Mouse (Mus musculus): ENCODE data around the gene Hhatl. TPM values are rescaled to one million over a fixed set of nuclear protein-coding genes. Genes with fewer than 3 reads are reported as not detected.

Gene Hhatl
- polyA plus RNA-seq, 1 experiment from 2014 or later = 0.15 TPM

DNA sequence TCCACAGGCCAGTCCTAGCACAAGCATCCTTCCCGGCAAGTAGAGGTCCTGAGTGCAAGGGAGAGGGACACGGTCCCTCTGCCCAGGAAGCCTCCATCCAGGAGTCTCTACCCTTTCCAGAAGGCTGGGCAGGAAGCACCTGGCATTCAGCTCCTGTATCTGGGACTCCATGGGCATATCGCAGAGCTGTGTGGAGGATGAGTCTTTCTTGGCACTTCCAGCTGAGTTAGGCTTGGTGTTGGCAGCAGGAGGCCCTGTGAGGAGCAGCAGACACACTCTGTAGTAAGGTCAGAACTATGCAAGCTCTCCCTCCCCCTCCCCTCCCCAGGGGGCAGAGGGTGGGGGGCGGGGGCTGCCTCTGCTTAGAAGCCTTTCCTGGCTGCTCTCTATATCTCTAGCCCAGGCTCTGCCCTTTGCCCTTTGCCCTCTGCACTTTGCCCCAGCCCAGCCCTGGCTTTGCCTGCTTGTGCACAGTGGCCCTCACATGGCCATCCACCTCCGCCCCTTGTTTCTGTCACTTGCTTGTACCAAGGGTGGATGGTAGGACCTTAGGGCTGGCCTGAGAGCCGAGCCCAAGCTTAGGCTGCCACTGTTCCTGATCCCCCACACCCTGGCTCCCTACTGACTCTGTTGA, 6.7 kb upstream of the Hhatl start:
- H3K27me3 ChIP-seq = 0 out of 2 replicates have a peak, but pooled peaks cover 5% of the 10 kb centered on the region
- no peak overlapping the region for H3K9ac ChIP-seq
- DNase-seq = no peak
- peaks cover 18% of the 10 kb centered on the region; the same call in 1 of the 2 replicates for H3K4me1 ChIP-seq (replicated peaks)
- 30% methylated on average over 6 of the region's 6 CpGs for WGBS (ENCODE audit: insufficient replicate concordance)
- H3K36me3 ChIP-seq = no peaks in the 10 kb centered on the region
- no peak overlapping the region for H3K4me3 ChIP-seq (replicated peaks)
- no peak overlapping the region for H3K27ac ChIP-seq
- no peaks in the 10 kb centered on the region for H3K9me3 ChIP-seq (replicated peaks)
- H3K4me2 ChIP-seq = no peak overlapping the region
- ATAC-seq (ENCODE audit: low read depth) = peak; percentile 32; the same call in 1 of the 2 replicates

DNA sequence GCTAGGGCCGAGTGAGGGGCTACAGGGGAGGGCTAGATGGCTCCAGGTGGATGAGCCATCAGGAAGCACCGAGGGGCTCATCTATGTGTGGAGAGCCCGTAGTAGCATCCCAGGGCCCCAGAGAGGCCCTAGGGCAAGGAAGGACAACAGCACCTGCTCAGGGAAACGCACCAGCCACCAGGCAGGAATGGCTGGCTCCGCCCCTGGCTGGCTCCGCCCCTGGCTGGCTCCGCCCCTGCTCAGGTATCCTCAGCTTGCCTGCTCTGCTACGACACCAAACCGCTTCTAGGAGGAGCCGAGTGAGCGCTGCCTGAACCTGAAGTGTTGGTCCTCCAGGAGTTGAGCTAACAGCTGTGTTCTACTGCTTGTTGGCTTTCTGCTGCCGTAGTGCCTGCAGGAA, 5.4 kb upstream of the Hhatl start:
- no peak overlapping the region for H3K4me2 ChIP-seq
- 19% methylated on average over 12 of the region's 12 CpGs for WGBS (ENCODE audit: insufficient replicate concordance)
- H3K9ac ChIP-seq = no peak overlapping the region
- peaks cover 16% of the 10 kb centered on the region; the same call in 1 of the 2 replicates for H3K4me1 ChIP-seq (replicated peaks)
- H3K27ac ChIP-seq = no peak overlapping the region
- no peak for DNase-seq
- 0 out of 2 replicates have a peak, but pooled peaks cover 5% of the 10 kb centered on the region for H3K27me3 ChIP-seq
- H3K36me3 ChIP-seq = no peaks in the 10 kb centered on the region
- no peaks in the 10 kb centered on the region for H3K9me3 ChIP-seq (replicated peaks)
- no peak overlapping the region for H3K4me3 ChIP-seq (replicated peaks)
- no peak for ATAC-seq (ENCODE audit: low read depth)

DNA sequence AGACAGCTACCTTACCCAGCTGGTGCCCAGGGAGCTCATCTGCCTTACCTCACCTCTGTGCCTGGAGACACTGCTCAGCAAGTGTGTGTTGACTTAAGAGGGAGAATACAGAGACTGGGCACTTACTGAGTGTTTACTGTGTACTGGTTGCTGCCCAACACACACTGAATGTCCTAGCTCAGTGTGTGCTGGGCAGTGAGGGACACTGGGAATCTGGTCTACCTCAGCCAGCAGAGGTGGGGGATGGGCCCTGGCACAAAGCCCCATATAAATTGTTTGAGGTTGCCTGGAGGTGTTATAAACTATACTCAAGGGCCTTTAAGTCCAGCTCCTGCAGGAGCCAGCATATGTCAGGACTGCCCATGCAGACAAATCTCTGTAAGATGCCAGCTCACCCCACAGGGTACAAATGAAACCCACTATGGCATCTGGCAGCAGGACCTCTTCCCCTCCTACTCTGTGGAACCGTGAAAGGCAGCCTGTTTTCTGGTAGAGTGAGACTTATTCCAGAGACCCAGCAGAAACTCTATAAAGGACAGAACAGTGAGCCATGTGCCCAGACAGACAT, 2.7 kb upstream of the Hhatl start:
- Histone ChIP-seq H3K9ac (no peak overlapping the region), H3K36me3 (no peaks in the 10 kb centered on the region), H3K4me1 (replicated peaks) (peaks cover 11% of the 10 kb centered on the region; the same call in 1 of the 2 replicates), H3K4me2 (no peak overlapping the region), H3K4me3 (replicated peaks) (no peak overlapping the region), H3K27ac (no peak overlapping the region), H3K9me3 (replicated peaks) (no peaks in the 10 kb centered on the region), H3K27me3 (0 out of 2 replicates have a peak, but pooled peaks cover 5% of the 10 kb centered on the region)
- no peak for DNase-seq
- 29% methylated on average over 1 of the region's 1 CpGs for WGBS (ENCODE audit: insufficient replicate concordance)
- no peak for ATAC-seq (ENCODE audit: low read depth)

DNA sequence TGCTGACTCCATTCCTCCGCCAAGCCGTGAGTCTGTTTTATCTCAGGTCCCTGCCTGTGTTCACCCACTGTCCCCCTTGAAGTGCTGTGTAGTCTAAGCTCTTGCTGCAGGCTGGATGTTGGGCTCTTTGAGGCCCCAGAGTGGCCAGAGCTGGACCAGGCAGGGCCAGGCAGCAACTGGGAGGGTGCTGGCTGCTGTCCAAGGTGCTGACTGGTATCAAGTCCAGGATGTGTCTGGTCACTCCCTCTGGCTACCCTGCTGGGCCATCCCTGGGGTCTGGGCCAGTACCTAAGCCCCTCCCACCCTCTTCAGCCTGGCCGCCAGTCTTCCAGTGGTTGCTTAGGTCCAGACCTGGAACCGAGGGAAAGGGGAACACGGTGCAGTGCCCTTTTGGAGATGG, 1.1 kb downstream of the Hhatl start:
- Histone ChIP-seq H3K9me3 (replicated peaks) (no peaks in the 10 kb centered on the region), H3K9ac (no peak overlapping the region), H3K36me3 (no peaks in the 10 kb centered on the region), H3K27me3 (no peaks in the 10 kb centered on the region), H3K4me2 (no peak overlapping the region), H3K4me1 (replicated peaks) (no peaks in the 10 kb centered on the region), H3K27ac (no peak overlapping the region), H3K4me3 (replicated peaks) (no peak overlapping the region)
- peak; percentile 12 for DNase-seq
- WGBS (ENCODE audit: insufficient replicate concordance) = 20% methylated on average over 5 of the region's 5 CpGs
- ATAC-seq (ENCODE audit: low read depth) = no peak

DNA sequence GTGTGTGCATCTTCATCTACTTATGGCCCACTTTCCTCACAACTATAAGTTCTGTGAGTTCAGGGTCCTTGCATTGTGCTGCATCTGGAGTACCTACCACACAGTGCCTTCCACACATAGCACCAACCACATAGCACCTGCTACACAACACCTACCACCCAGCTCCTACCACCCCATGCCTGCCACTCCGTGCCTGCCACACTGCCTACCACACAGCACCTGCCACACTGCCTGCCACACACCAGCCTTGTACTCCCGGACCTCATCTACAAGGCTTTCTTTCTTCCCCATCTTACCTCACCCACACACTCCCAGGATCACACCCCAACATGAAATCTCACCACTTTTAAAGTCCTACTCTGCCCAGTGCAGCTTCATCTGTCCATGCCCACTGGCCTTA, 5.9 kb downstream of the Hhatl start:
- 44% methylated on average over 2 of the region's 2 CpGs for WGBS (ENCODE audit: insufficient replicate concordance)
- no peaks in the 10 kb centered on the region for H3K9me3 ChIP-seq (replicated peaks)
- H3K9ac ChIP-seq = no peak overlapping the region
- DNase-seq (no peak), ATAC-seq (ENCODE audit: low read depth) (no peak)
- H3K36me3 ChIP-seq = no peaks in the 10 kb centered on the region
- no peak overlapping the region for H3K4me3 ChIP-seq (replicated peaks)
- H3K4me1 ChIP-seq (replicated peaks) = no peaks in the 10 kb centered on the region
- no peak overlapping the region for H3K4me2 ChIP-seq
- H3K27ac ChIP-seq = no peak overlapping the region
- H3K27me3 ChIP-seq = no peaks in the 10 kb centered on the region

DNA sequence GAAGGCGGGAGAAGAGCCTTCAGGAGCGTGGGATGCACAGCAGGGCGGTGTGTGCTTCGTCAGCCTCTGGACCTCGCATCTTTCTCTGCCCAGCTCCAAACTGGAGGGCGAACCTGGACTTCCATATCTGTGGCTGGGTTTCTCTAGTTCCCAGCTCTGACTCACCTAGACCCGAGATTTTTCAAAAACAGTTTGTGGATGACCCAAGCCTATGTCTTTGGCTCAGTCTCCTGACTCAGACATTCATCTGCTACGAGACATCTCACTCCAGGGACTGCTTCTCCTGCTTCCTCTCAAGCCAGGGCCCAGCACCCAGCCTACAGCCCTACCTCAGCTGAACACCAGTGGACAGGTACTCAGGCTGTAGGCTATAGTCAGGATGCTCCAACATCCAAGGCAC, 7.0 kb downstream of the Hhatl start:
- H3K27me3 ChIP-seq = no peaks in the 10 kb centered on the region
- H3K27ac ChIP-seq = no peak overlapping the region
- no peaks in the 10 kb centered on the region for H3K4me1 ChIP-seq (replicated peaks)
- no peaks in the 10 kb centered on the region for H3K36me3 ChIP-seq
- 65% methylated on average over 8 of the region's 8 CpGs for WGBS (ENCODE audit: insufficient replicate concordance)
- DNase-seq (no peak), ATAC-seq (ENCODE audit: low read depth) (no peak)
- H3K4me2 ChIP-seq = no peak overlapping the region
- no peak overlapping the region for H3K9ac ChIP-seq
- H3K4me3 ChIP-seq (replicated peaks) = no peak overlapping the region
- no peaks in the 10 kb centered on the region for H3K9me3 ChIP-seq (replicated peaks)

DNA sequence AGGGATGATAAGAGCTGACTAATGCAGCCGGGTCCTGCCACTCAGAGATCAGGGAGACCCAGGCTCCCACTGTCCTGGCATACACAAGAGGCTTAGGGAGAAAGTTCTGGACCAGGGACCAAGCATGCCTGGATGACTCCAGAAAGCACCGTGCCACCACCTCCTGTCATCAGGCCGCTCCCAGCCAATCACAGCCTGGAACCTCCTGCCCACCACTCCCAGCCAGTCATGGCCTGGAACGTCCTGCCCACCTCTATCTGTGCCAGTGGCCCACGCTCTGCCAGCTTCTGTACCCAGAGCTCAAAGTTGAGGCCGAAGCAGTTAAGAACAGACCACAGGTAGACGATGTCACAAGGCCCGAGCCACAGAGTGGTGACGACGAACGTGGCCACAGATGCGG, 7.5 kb downstream of the Hhatl start:
- 74% methylated on average over 12 of the region's 12 CpGs for WGBS (ENCODE audit: insufficient replicate concordance)
- Histone ChIP-seq H3K9ac (no peak overlapping the region), H3K4me2 (no peak overlapping the region), H3K4me1 (replicated peaks) (no peaks in the 10 kb centered on the region), H3K4me3 (replicated peaks) (no peak overlapping the region), H3K27ac (no peak overlapping the region), H3K9me3 (replicated peaks) (no peaks in the 10 kb centered on the region), H3K27me3 (no peaks in the 10 kb centered on the region), H3K36me3 (no peaks in the 10 kb centered on the region)
- DNase-seq (no peak), ATAC-seq (ENCODE audit: low read depth) (no peak)

DNA sequence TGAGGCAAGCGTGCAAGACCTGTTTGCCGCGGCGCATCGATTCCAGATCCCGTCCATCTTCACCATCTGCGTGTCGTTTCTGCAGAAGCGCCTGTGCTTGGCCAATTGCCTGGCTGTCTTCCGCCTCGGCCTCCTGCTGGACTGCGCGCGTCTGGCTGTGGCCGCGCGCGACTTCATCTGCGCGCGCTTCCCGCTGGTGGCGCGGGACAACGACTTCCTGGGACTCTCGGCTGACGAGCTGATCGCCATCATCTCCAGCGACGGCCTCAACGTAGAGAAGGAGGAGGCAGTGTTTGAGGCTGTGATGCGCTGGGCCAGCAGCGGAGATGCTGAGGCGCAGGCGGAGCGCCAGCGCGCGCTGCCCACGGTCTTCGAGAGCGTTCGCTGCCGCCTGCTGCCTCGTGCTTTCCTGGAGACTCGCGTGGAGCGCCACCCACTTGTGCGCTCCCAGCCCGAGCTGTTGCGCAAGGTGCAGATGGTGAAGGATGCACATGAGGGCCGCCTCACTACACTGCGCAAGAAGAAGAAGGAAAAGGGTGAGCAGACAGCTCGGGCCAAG, 14.2 kb downstream of the Hhatl start:
- no peak overlapping the region for H3K27ac ChIP-seq
- H3K9ac ChIP-seq = no peak overlapping the region
- peak overlapping the region; percentile 19; the same call in 1 of the 2 replicates for H3K4me2 ChIP-seq
- H3K4me3 ChIP-seq (replicated peaks) = 0 out of 2 replicates have a peak overlapping the region, but pooled peaks have one; percentile 0
- H3K9me3 ChIP-seq (replicated peaks) = no peaks in the 10 kb centered on the region
- peaks cover 40% of the 10 kb centered on the region for H3K27me3 ChIP-seq
- WGBS (ENCODE audit: insufficient replicate concordance) = 13% methylated on average over 54 of the region's 54 CpGs
- no peak for DNase-seq
- no peak for ATAC-seq (ENCODE audit: low read depth)
- no peaks in the 10 kb centered on the region for H3K4me1 ChIP-seq (replicated peaks)
- no peaks in the 10 kb centered on the region for H3K36me3 ChIP-seq

DNA sequence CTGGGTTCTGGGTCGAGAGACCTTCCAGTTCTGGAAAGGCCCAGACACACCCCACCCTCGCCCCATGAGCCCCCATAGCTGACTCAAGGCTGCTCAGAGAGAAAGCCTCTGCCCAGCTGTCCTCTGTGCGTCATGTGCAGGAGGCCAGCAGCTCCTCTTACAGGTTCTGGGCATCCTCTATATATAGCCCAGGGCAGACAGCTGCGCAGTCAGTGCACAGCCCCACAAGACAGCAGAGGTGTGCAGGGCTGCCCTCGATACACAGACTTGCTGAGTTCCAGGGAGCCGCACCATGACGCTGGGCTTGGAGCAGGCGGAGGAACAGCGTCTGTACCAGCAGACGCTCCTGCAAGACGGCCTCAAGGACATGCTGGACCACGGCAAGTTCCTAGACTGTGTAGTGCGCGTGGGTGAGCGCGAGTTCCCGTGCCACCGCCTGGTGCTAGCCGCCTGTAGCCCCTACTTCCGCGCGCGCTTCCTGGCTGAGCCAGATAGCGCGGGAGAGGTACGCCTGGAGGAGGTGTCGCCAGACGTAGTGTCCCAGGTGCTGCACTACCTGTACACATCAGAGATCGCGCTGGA, 14.7 kb downstream of the Hhatl start, which contains the start of gene Klhl40:
TSS of gene Klhl40 (plus strand) at position 124 of the 582 bp plus-strand sequence.
- no peaks in the 10 kb centered on the region for H3K4me1 ChIP-seq (replicated peaks)
- H3K9ac ChIP-seq = no peak within 1 kb of the TSS
- peaks cover 40% of the 10 kb centered on the region for H3K27me3 ChIP-seq
- no peak for DNase-seq
- peak within 1 kb of the TSS; percentile 19; the same call in 1 of the 2 replicates for H3K4me2 ChIP-seq
- H3K36me3 ChIP-seq = no peaks in the 10 kb centered on the region
- H3K27ac ChIP-seq = no peak within 1 kb of the TSS
- no peak for ATAC-seq (ENCODE audit: low read depth)
- WGBS (ENCODE audit: insufficient replicate concordance) = 16% methylated on average over 30 of the region's 30 CpGs
- 0 out of 2 replicates have a peak within 1 kb of the TSS, but pooled peaks have one; percentile 0 for H3K4me3 ChIP-seq (replicated peaks)
- H3K9me3 ChIP-seq (replicated peaks) = no peaks in the 10 kb centered on the region

DNA sequence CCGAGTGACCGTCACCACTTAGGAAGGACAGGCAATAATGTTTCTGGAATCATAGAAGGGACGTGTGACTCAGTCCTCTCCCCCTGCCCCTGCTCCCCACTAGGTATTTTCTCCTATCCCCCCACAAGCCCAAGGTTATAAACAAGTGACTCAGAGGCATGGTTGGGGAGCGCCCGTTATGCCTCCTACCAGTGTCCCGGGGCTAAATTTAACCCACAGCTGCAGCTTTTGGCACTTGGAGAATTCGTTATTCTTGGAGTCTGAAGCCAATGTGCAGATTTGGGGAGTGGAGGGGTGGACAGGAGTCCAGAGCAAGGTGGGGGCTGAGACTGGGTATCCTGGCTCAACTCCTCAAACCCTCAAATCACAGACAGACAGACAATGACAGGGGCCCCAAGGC, 15.8 kb downstream of the Hhatl start:
- DNase-seq (no peak), ATAC-seq (ENCODE audit: low read depth) (no peak)
- H3K27me3 ChIP-seq = peaks cover 40% of the 10 kb centered on the region
- no peaks in the 10 kb centered on the region for H3K36me3 ChIP-seq
- H3K4me2 ChIP-seq = no peak overlapping the region
- H3K27ac ChIP-seq = no peak overlapping the region
- WGBS (ENCODE audit: insufficient replicate concordance) = 68% methylated on average over 7 of the region's 7 CpGs
- no peak overlapping the region for H3K4me3 ChIP-seq (replicated peaks)
- H3K4me1 ChIP-seq (replicated peaks) = no peaks in the 10 kb centered on the region
- H3K9me3 ChIP-seq (replicated peaks) = no peaks in the 10 kb centered on the region
- no peak overlapping the region for H3K9ac ChIP-seq

DNA sequence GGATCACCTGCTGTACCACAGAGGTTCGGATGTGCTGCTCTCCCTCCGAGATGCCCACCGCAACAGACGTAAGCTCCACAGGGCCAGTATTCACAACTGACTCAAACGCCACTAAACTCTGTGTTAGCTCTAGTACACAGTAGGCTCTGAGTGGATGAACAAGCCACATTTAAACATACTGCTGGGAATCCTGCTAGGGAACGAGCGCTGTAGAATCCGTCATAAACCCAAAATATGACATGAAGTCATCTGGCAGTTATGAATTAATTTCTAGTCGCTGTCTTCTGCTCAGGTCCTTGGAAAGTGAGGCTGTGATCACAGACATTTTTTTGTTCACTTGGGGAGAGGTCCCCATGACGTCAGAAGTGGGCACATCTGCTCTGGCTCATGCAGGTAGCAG, 16.4 kb downstream of the Hhatl start:
- Histone ChIP-seq H3K9me3 (replicated peaks) (no peaks in the 10 kb centered on the region), H3K4me3 (replicated peaks) (no peak overlapping the region), H3K36me3 (no peaks in the 10 kb centered on the region), H3K9ac (no peak overlapping the region), H3K4me2 (no peak overlapping the region), H3K4me1 (replicated peaks) (no peaks in the 10 kb centered on the region), H3K27ac (no peak overlapping the region), H3K27me3 (peaks cover 40% of the 10 kb centered on the region)
- no peak for DNase-seq
- WGBS (ENCODE audit: insufficient replicate concordance) = 67% methylated on average over 10 of the region's 10 CpGs
- no peak for ATAC-seq (ENCODE audit: low read depth)
